Mouse (Mus musculus): Measurements from ENCODE around the gene Mras. TPM values are rescaled to one million over a fixed set of nuclear protein-coding genes. Genes with fewer than 3 reads are reported as not detected.

The Mras gene
- 63.6 TPM for polyA plus RNA-seq (2014; fragmentation: Illumina TruSeq; extraction: RNeasy Lipid Tissue Mini Kit (QIAGEN cat#74804))

GRCm38 (mm10) chr9:99437031-99437764 is at the start of gene Mras:
TSS of gene Mras (minus strand) at chr9:99437381.

GRCm38 (mm10) chr9:99451161-99451560 is 14.0 kb upstream of the Mras start, which contains the start of gene Nme9:
TSS of gene Nme9 (plus strand) at chr9:99451475.

GRCm38 (mm10) chr9:99357921-99358692 is 79.1 kb downstream of the Mras start, which contains the start of gene Esyt3:
TSS of gene Esyt3 (minus strand) at chr9:99358557.

Other genes starting within 250 kb of the Mras start
- not detected for gene Faiml, start 200.1 kb downstream of the Mras start, polyA plus RNA-seq (2014; fragmentation: Illumina TruSeq; extraction: RNeasy Lipid Tissue Mini Kit (QIAGEN cat#74804))
- gene Cep70, start 194.0 kb downstream of the Mras start, polyA plus RNA-seq (2014; fragmentation: Illumina TruSeq; extraction: RNeasy Lipid Tissue Mini Kit (QIAGEN cat#74804)): 62.6 TPM
- 4.5 TPM for gene Esyt3, start 78.8 kb downstream of the Mras start, polyA plus RNA-seq (2014; fragmentation: Illumina TruSeq; extraction: RNeasy Lipid Tissue Mini Kit (QIAGEN cat#74804))
- gene Nme9, start 14.1 kb upstream of the Mras start, polyA plus RNA-seq (2014; fragmentation: Illumina TruSeq; extraction: RNeasy Lipid Tissue Mini Kit (QIAGEN cat#74804)): 1.7 TPM
- gene Armc8, start 131.5 kb upstream of the Mras start, polyA plus RNA-seq (2014; fragmentation: Illumina TruSeq; extraction: RNeasy Lipid Tissue Mini Kit (QIAGEN cat#74804)): 45.2 TPM
- 24.7 TPM for gene Dbr1, start 138.4 kb upstream of the Mras start, polyA plus RNA-seq (2014; fragmentation: Illumina TruSeq; extraction: RNeasy Lipid Tissue Mini Kit (QIAGEN cat#74804))
- gene A4gnt, start 175.1 kb upstream of the Mras start, polyA plus RNA-seq (2014; fragmentation: Illumina TruSeq; extraction: RNeasy Lipid Tissue Mini Kit (QIAGEN cat#74804)): not detected
- 3.0 TPM for gene Dzip1l, start 192.1 kb upstream of the Mras start, polyA plus RNA-seq (2014; fragmentation: Illumina TruSeq; extraction: RNeasy Lipid Tissue Mini Kit (QIAGEN cat#74804))